Mouse (Mus musculus) small intestine, adult 2 months (tissue): ENCODE results near the gene Usp7.

Source experiments
- CTCF ChIP-seq: fragments of 200-500 bp; IDR thresholded peaks from 2 replicates; pipeline ENCODE4 v1.5.1; 2012; ENCODE audit warnings: low read depth, mild to moderate bottlenecking, control low read depth, inconsistent platforms, low read length, moderate library complexity, mixed read lengths; ENCODE audit not compliant: insufficient replicate concordance, insufficient read length; ENCODE audit errors: extremely low read depth
- POLR2A ChIP-seq: fragments of 200-500 bp; IDR thresholded peaks from 2 replicates; pipeline ENCODE4 v1.6.1; 2012; ENCODE audit warnings: low read depth, mild to moderate bottlenecking, control low read depth, inconsistent platforms, low read length, moderate library complexity

- TF ChIP-seq POLR2A, result no peak
- TF ChIP-seq CTCF, result no peak
Measured at GRCm38 (mm10) chr16:8734693-8735092, 57.4 kb downstream of the Usp7 start.
